ENCODE assay signal across 30 mouse cellular contexts in the genomic region with DNA sequence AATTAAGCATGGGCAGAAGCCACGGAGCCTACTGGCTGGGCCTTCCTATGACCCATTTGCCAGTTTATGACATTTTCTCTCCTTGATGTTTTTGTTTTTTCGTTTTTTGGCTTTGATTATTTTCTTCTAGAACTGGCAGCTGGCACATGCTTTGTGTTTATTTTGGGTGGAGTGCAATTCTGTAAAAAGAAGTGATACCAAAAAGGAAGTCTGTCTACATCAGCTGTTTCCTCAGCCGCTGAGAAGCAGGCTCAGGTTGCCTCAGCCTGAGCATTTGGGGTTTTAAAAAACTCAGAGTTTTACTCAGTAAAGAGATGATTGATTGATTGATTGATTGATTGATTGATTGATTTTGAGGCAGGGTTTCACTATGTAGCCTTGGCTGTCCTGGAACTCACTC. TPM values are rescaled to one million over a fixed set of nuclear protein-coding genes. Genes with fewer than 3 reads are reported as not detected.
A peak's percentile ranks its signal among the peaks of the same experiment; 100 is the strongest.
DNase-seq lines count a peak whose midpoint lies in the region; ATAC-seq and TF ChIP-seq lines count a peak whose summit lies in the region.
"Had no signal": no experiment of that assay in that cellular context is flagged by ENCODE, and none has a peak within 500 bp of the region (broad histone marks: within the 10 kb centered on the region; RNA-seq: fewer than 3 reads in every experiment).

No protein-coding gene starts in this region.

- H3K4me3 ChIP-seq in CH12.LX (replicated peaks in 1 of 3; ENCODE audit: low read depth in 2 of 3, low read length in 2 of 3, poor library complexity in 1 of 3) = no peak overlapping the region
- H3K4me3 ChIP-seq: forebrain, embryonic 10.5 days; forebrain, embryonic 13.5 days; heart, embryonic 12.5 days; heart, embryonic 15.5 days had no signal

- no peak for TF ChIP-seq RAD21 in CH12.LX (IDR thresholded peaks at IDR 0.05; ENCODE audit: low read depth, low read length)

- H3K4me1 ChIP-seq in CH12.LX (ENCODE audit: control insufficient read depth in 1 of 2, insufficient read depth in 2 of 2) = peaks cover 2 to 18% of the 10 kb centered on the region in 2 experiments; a peak in 2 of 4 replicates
- H3K4me1 ChIP-seq: heart, embryonic 15.5 days had no signal

- H3K9ac ChIP-seq in CH12.LX (ENCODE audit: insufficient read depth, low read depth) = no peak overlapping the region
- H3K9ac ChIP-seq: forebrain, embryonic 13.5 days; heart, embryonic 12.5 days; heart, embryonic 15.5 days; hindbrain, embryonic 14.5 days had no signal

- TF ChIP-seq CTCF in CH12.LX (conservative IDR thresholded peaks at IDR 0.05 in 1 of 2, IDR thresholded peaks at IDR 0.05 in 1 of 2; ENCODE audit: low read depth in 2 of 2, low read length in 2 of 2) = no peak

- dilution Hi-C loops in CH12.LX (cut with MboI; ENCODE audit: extremely low pct_ligation_motif_present, extremely low pct_unique_long_range_greater_than_20kb, low sequenced_read_pairs) = no loop called here

- peak; percentile 25 for DNase-seq in lung, postnatal 10 days
- no peak for DNase-seq in lung, postnatal 25 days (ENCODE audit: low spot score)
- DNase-seq in CH12.LX (ENCODE audit: extremely low read depth) (no peak), adipocyte (ENCODE audit: low spot score) (peak; percentile 70)
- DNase-seq in adrenal gland, postnatal 4 days (ENCODE audit: low spot score in 2 of 2) = no peak
- no peak for DNase-seq in layer of hippocampus, adult 9-10 months (ENCODE audit: low spot score)
- no peak for DNase-seq in embryo, embryonic 9.5 days (ENCODE audit: extremely low spot score)
- DNase-seq: adrenal gland, adult 8-10 months; adrenal gland, postnatal 36 days; cerebellum, adult 11-12 months; cerebellum, adult 8-10 months; cerebellum, postnatal 10 days; cerebellum, postnatal 36 days; embryo, embryonic 11 days; gastrocnemius, postnatal 25 days; heart, postnatal 10 days; heart, postnatal 36 days had no signal

- no peak overlapping the region for H3K27ac ChIP-seq in CH12.LX (ENCODE audit: insufficient read depth, low read depth)
- H3K27ac ChIP-seq: forebrain, embryonic 10.5 days; forebrain, embryonic 13.5 days; heart, embryonic 15.5 days; hindbrain, embryonic 14.5 days; hindbrain, postnatal 0 days had no signal

- TF ChIP-seq POLR2A in CH12.LX (IDR thresholded peaks at IDR 0.05; ENCODE audit: low read depth, low read length) = no peak

- H3K79me2 ChIP-seq in CH12.LX (replicated peaks; ENCODE audit: control insufficient read depth, extremely low read depth, insufficient read depth, poor library complexity, severe bottlenecking) = no peaks in the 10 kb centered on the region

- no peaks in the 10 kb centered on the region for H3K9me3 ChIP-seq in CH12.LX (replicated peaks; ENCODE audit: low read length)
- H3K9me3 ChIP-seq: forebrain, embryonic 10.5 days; forebrain, embryonic 13.5 days; G1E; heart, embryonic 12.5 days; heart, embryonic 15.5 days had no signal

- no peaks in the 10 kb centered on the region for H3K36me3 ChIP-seq in CH12.LX (replicated peaks in 1 of 2; ENCODE audit: control insufficient read depth in 1 of 2, insufficient read depth in 1 of 2, low read length in 1 of 2)
- H3K36me3 ChIP-seq: G1E had no signal

- in situ Hi-C loops in CH12.LX (cut with MboI; ENCODE audit: low pct_ligation_motif_present, low pct_unique_long_range_greater_than_20kb, low sequenced_read_pairs) = loop anchor here (25.0 kb wide), 2 partner anchors 334 to 484 kb away; partner anchors contain the start of gene Stx7

- ATAC-seq in hematopoietic stem cell, adult 5-6 weeks (replicated peaks in 1 of 2; ENCODE audit: insufficient read depth in 1 of 2, low FRiP score in 2 of 2, low TSS enrichment in 1 of 2, low read depth in 1 of 2, poor library complexity in 2 of 2, severe bottlenecking in 2 of 2) = peak; percentile 27 to 56; a peak in 1 of 4 replicates
- ATAC-seq: forebrain, embryonic 13.5 days; forebrain, embryonic 16.5 days; hindbrain, postnatal 0 days; inflammation-experienced regulatory T-cells, adult 6 months; intestine, embryonic 16.5 days had no signal

- H3K27me3 ChIP-seq in CH12.LX (replicated peaks) = no peaks in the 10 kb centered on the region
- H3K27me3 ChIP-seq: forebrain, embryonic 13.5 days; heart, embryonic 12.5 days; heart, embryonic 15.5 days had no signal

- no peak overlapping the region for H3K4me2 ChIP-seq in CH12.LX (ENCODE audit: insufficient read depth, low read depth, poor library complexity, severe bottlenecking)
- H3K4me2 ChIP-seq: forebrain, embryonic 13.5 days; heart, embryonic 12.5 days; heart, embryonic 15.5 days; hindbrain, embryonic 14.5 days had no signal

- peak; percentile 44; the same call in 1 of the 2 replicates for TF ChIP-seq EP300 in CH12.LX (IDR thresholded peaks at IDR 0.05; ENCODE audit: low read length)

TF ChIP-seq in CH12.LX, 34 proteins besides CTCF, POLR2A, EP300 and RAD21:
- TF ChIP-seq ETS1 (conservative IDR thresholded peaks at IDR 0.05; ENCODE audit: low read depth, low read length) (peak; percentile 63; the same call in 1 of the 2 replicates), MEF2A (IDR thresholded peaks at IDR 0.05; ENCODE audit: borderline replicate concordance, low read depth, low read length) (no peak), BHLHE40 (IDR thresholded peaks at IDR 0.05; ENCODE audit: low read depth, low read length) (peak; percentile 52)
TF ChIP-seq in CH12.LX: peak in this region for 2.

RNA-seq across cellular contexts. Expression of gene Slc18b1, which starts 6.1 kb away (rescaled TPM):
- total RNA-seq in CH12.LX (2012; rRNA removed) (not detected in 2 replicates), CH12.LX (2014; rRNA removed) (not detected in 2 replicates)
- polyA plus RNA-seq in CH12.LX (2012; ENCODE audit: insufficient read length, low read depth) = 0.18 TPM in 1 of 2 replicates, not detected in the other
- 1.2 and 2.4 TPM in 2 replicates for total RNA-seq in hematopoietic stem cell, adult 5-6 weeks (2017)
- 10 to 100 TPM; 58.7 to 62.1 TPM for total RNA-seq in adrenal gland, postnatal 4 days (2021)
- total RNA-seq: G1E had no signal
- polyA plus RNA-seq: G1E; inflammation-experienced regulatory T-cells, adult 6 months had no signal

RNA-seq across cellular contexts. Expression of gene Rps12, which starts 15.8 kb away (rescaled TPM):
- total RNA-seq in CH12.LX (2012; rRNA removed) (5,116 and 5,207 TPM in 2 replicates), CH12.LX (2014; rRNA removed) (4,147 and 4,213 TPM in 2 replicates)
- 140 and 211 TPM in 2 replicates for polyA plus RNA-seq in CH12.LX (2012; ENCODE audit: insufficient read length, low read depth)
- 1,082 and 2,100 TPM in 2 replicates for total RNA-seq in hematopoietic stem cell, adult 5-6 weeks (2017)
- 100 to 1,000 TPM; 618 to 653 TPM for total RNA-seq in adrenal gland, postnatal 4 days (2021)

RNA-seq across cellular contexts. Expression of gene Vnn3, which starts 48.4 kb away (rescaled TPM):
- total RNA-seq in CH12.LX (2012; rRNA removed) (not detected in 2 replicates), CH12.LX (2014; rRNA removed) (not detected in 2 replicates)
- not detected in 2 replicates for polyA plus RNA-seq in CH12.LX (2012; ENCODE audit: insufficient read length, low read depth)
- 1.0 TPM in 1 of 2 replicates, not detected in the other for total RNA-seq in hematopoietic stem cell, adult 5-6 weeks (2017)
- total RNA-seq in adrenal gland, postnatal 4 days (2021) = 10 to 100 TPM; 17.1 to 24.1 TPM
- total RNA-seq: G1E; heart, postnatal 10 days had no signal
- polyA plus RNA-seq: cortical plate, adult 2 months; embryonic facial prominence, embryonic 11.5 days; forebrain, embryonic 10.5 days; forebrain, embryonic 13.5 days; forebrain, embryonic 16.5 days; G1E; heart, embryonic 12.5 days; hindbrain, embryonic 14.5 days; inflammation-experienced regulatory T-cells, adult 6 months had no signal

Comparison
In these comparisons a context has a peak if more than half of its experiments do, and no peak if none do; other contexts are left out.
1. DNase-seq: peak in lung, postnatal 10 days (single experiment) and adipocyte (single experiment); none in lung, postnatal 25 days (single experiment), CH12.LX (single experiment), adrenal gland, postnatal 4 days (0 of 2), layer of hippocampus, adult 9-10 months (single experiment) and embryo, embryonic 9.5 days (single experiment).
2. RNA of gene Slc18b1, which starts 6.1 kb away (total RNA-seq): 58.7 to 62.1 TPM in adrenal gland, postnatal 4 days; 1.2 to 2.4 TPM in hematopoietic stem cell, adult 5-6 weeks and not detected in CH12.LX; every median in the first group is over 10 times any median in the second.